Mouse (Mus musculus) frontal cortex, adult 2 months (tissue): ENCODE data around the gene Pmvk. TPM values are rescaled to one million over a fixed set of nuclear protein-coding genes. Genes with fewer than 3 reads are reported as not detected.

Source experiments
- DNase-seq, 2 experiments: peaks; one replicate each; pipeline ENCODE4 v3.0.0; 2022; ENCODE audit warnings: low spot score in 1 of 2; ENCODE audit errors: extremely low spot score in 1 of 2
- polyA plus RNA-seq: library from polyadenylated mRNA; depleted of rRNA; stranded (reverse); fragments of >200 nt; gene quantifications from 2 replicates; pipeline ENCODE4 v1.2.3, GENCODE M21; 2012; rRNA removed

Gene Pmvk
- polyA plus RNA-seq, 1 experiment = 69.0 TPM

DNA sequence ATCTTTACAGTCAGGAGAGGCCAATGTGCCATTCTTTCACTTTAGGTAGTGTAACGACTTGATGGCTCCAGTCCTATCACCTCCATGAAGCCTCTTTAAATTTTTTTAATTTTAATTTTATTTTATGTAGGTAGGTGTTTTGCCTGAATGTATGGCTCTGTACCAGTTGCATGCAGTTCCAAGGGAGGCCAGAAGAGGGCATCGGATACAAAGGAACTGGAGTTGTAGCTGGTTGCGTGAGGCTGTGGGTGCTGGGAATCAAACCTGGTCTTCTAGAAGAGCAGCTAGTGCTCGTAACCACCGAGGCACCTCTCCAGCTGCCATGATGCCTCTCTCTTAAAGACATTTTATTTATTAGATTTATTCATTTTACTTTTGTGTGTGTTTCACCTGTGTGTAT, 62.0 kb downstream of the Pmvk start:
- no peak for DNase-seq

Other genes starting within 250 kb of the Pmvk start
- gene Thbs3, start 239.4 kb upstream of the Pmvk start, polyA plus RNA-seq = 51.0 and 57.4 TPM in 2 replicates
- gene Mtx1, start 227.5 kb upstream of the Pmvk start, polyA plus RNA-seq = 136 and 142 TPM in 2 replicates
- gene Muc1, start 225.5 kb upstream of the Pmvk start, polyA plus RNA-seq = 1.1 and 2.1 TPM in 2 replicates
- 53.0 and 66.4 TPM in 2 replicates for gene Krtcap2, start 208.6 kb upstream of the Pmvk start, polyA plus RNA-seq
- gene Trim46, start 208.2 kb upstream of the Pmvk start, polyA plus RNA-seq = 96.7 and 99.7 TPM in 2 replicates
- 131 and 188 TPM in 2 replicates for gene Dpm3, start 195.2 kb upstream of the Pmvk start, polyA plus RNA-seq
- 90.0 and 93.9 TPM in 2 replicates for gene Slc50a1, start 184.0 kb upstream of the Pmvk start, polyA plus RNA-seq
- gene Efna1, start 173.4 kb upstream of the Pmvk start, polyA plus RNA-seq = 7.3 and 7.9 TPM in 2 replicates
- 68.0 and 78.5 TPM in 2 replicates for gene Efna3, start 131.6 kb upstream of the Pmvk start, polyA plus RNA-seq
- 0.76 and 1.2 TPM in 2 replicates for gene Efna4, start 116.5 kb upstream of the Pmvk start, polyA plus RNA-seq
- gene Adam15, start 104.5 kb upstream of the Pmvk start, polyA plus RNA-seq = 148 and 157 TPM in 2 replicates
- gene Dcst2, start 92.6 kb upstream of the Pmvk start, polyA plus RNA-seq = 0.68 and 0.86 TPM in 2 replicates
- gene Dcst1, start 89.3 kb upstream of the Pmvk start, polyA plus RNA-seq = 0.08 TPM in 2 replicates
- gene Zbtb7b, start 59.8 kb upstream of the Pmvk start, polyA plus RNA-seq = 15.2 and 15.3 TPM in 2 replicates
- gene Lenep, start 51.7 kb upstream of the Pmvk start, polyA plus RNA-seq = 5.1 and 6.3 TPM in 2 replicates
- gene Flad1, start 42.7 kb upstream of the Pmvk start, polyA plus RNA-seq = 43.7 and 47.7 TPM in 2 replicates
- gene Cks1b, start 36.2 kb upstream of the Pmvk start, polyA plus RNA-seq = 7.1 TPM in 2 replicates
- gene Shc1, start 36.1 kb upstream of the Pmvk start, polyA plus RNA-seq = 18.2 and 18.6 TPM in 2 replicates
- 42.5 and 51.0 TPM in 2 replicates for gene Pygo2, start 24.3 kb upstream of the Pmvk start, polyA plus RNA-seq
- gene Pbxip1, start 17.8 kb upstream of the Pmvk start, polyA plus RNA-seq = 34.8 and 38.9 TPM in 2 replicates
- 11.4 and 15.8 TPM in 2 replicates for gene Kcnn3, start 65.6 kb downstream of the Pmvk start, polyA plus RNA-seq